Mouse (Mus musculus): Measurements from ENCODE around the gene Selenoh. TPM values are rescaled to one million over a fixed set of nuclear protein-coding genes. Genes with fewer than 3 reads are reported as not detected.

The Selenoh gene
- polyA plus RNA-seq, 1 experiment = 13.5 TPM

DNA sequence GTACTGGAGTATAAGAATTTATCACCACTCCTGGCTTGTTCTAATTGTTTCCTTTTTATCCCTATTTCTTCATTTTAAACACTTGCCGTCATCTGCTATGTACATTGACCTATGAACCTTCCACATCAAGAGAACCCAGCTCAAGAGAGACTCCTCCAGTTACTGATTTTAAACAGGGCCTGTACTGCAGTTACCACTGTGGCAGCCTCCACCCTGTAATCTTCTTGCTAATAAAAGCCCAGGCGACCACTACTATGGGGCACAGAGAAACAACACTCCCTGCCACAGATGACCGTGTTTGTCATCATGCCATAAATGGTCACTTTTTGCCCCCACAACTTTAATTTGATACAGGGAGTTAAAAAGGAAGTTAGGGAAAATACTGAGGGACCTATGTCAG lies 43.5 kb downstream of the Selenoh start:
- peaks cover 3% of the 10 kb centered on the region for H3K4me1 ChIP-seq (ENCODE audit: control insufficient read depth, insufficient read depth, low read length)
- H3K4me3 ChIP-seq (ENCODE audit: control insufficient read depth, low read depth, low read length) = no peak overlapping the region
- no peaks in the 10 kb centered on the region for H3K27me3 ChIP-seq (ENCODE audit: control insufficient read depth, insufficient read depth, low read length)
- no peak overlapping the region for H3K27ac ChIP-seq (ENCODE audit: control insufficient read depth, insufficient read depth, low read depth, low read length)
- H3K36me3 ChIP-seq (ENCODE audit: control insufficient read depth, insufficient read depth, low read length) = no peaks in the 10 kb centered on the region; the same call in 1 of the 2 replicates
- no peak for TF ChIP-seq CTCF (IDR thresholded peaks at IDR 0.05; ENCODE audit: control insufficient read depth, insufficient read depth, insufficient replicate concordance, low read depth, low read length)
- TF ChIP-seq POLR2A (IDR thresholded peaks at IDR 0.05; ENCODE audit: control insufficient read depth, low read depth, low read length) = no peak

DNA sequence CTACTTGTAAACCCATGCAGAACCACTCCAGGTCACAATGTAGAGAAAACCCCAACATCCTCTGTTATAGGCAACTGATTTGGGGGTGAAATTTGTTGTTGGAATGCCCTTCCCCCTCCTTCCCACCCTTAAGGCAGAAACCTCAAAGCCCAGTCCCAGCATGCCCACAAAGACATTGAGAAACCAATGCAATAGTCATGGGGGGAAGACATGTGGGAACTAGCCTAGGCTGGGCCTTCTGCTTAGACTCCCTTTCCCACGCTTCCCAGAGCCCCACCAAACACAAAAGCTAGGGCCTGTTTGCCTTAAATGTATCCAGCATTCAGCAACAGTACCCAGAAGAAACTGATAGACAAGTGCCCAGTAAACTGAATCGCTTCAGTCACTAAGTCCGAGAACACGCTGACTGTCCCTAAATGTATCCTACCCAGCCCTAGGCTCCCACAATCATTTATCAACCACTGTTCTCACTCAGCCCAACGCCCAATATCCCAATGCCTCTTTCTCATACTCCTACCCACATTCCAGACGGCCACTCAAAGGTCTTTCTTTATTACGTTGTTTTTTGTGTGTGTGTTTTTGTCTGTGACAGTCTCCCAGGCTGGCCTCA lies 44.1 kb downstream of the Selenoh start:
- peak overlapping the region; percentile 29; the same call in 1 of the 2 replicates for H3K27ac ChIP-seq (ENCODE audit: control insufficient read depth, insufficient read depth, low read depth, low read length)
- H3K27me3 ChIP-seq (ENCODE audit: control insufficient read depth, insufficient read depth, low read length) = no peaks in the 10 kb centered on the region
- H3K4me1 ChIP-seq (ENCODE audit: control insufficient read depth, insufficient read depth, low read length) = peaks cover 3% of the 10 kb centered on the region
- H3K4me3 ChIP-seq (ENCODE audit: control insufficient read depth, low read depth, low read length) = no peak overlapping the region
- no peaks in the 10 kb centered on the region; the same call in 1 of the 2 replicates for H3K36me3 ChIP-seq (ENCODE audit: control insufficient read depth, insufficient read depth, low read length)
- TF ChIP-seq POLR2A (IDR thresholded peaks at IDR 0.05; ENCODE audit: control insufficient read depth, low read depth, low read length) (no peak), CTCF (IDR thresholded peaks at IDR 0.05; ENCODE audit: control insufficient read depth, insufficient read depth, insufficient replicate concordance, low read depth, low read length) (no peak)

DNA sequence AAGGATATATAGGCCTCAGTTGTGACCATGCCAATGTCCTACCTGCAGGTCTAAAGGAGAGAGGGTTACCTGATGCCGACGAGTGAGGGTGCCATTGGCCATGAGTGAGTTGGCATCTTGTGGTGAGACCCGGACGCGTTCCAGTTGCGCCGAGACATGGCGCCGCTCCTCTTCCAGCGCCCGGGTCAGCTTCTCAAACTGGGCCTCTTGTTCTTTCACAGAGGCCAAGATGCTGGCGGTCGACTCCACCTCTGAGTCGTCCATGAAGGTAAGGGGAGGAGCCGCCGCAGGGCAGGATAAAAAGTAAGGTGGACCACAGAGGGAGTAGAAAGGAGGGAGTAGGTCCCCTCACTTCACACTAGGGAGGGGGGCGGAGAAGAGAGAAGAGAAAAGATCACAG lies 46.4 kb downstream of the Selenoh start:
- H3K4me1 ChIP-seq (ENCODE audit: control insufficient read depth, insufficient read depth, low read length) = peaks cover 3% of the 10 kb centered on the region
- no peaks in the 10 kb centered on the region for H3K27me3 ChIP-seq (ENCODE audit: control insufficient read depth, insufficient read depth, low read length)
- H3K36me3 ChIP-seq (ENCODE audit: control insufficient read depth, insufficient read depth, low read length) = peaks cover 2% of the 10 kb centered on the region
- no peak overlapping the region for H3K4me3 ChIP-seq (ENCODE audit: control insufficient read depth, low read depth, low read length)
- H3K27ac ChIP-seq (ENCODE audit: control insufficient read depth, insufficient read depth, low read depth, low read length) = peak overlapping the region; percentile 23
- TF ChIP-seq CTCF (IDR thresholded peaks at IDR 0.05; ENCODE audit: control insufficient read depth, insufficient read depth, insufficient replicate concordance, low read depth, low read length) = no peak

DNA sequence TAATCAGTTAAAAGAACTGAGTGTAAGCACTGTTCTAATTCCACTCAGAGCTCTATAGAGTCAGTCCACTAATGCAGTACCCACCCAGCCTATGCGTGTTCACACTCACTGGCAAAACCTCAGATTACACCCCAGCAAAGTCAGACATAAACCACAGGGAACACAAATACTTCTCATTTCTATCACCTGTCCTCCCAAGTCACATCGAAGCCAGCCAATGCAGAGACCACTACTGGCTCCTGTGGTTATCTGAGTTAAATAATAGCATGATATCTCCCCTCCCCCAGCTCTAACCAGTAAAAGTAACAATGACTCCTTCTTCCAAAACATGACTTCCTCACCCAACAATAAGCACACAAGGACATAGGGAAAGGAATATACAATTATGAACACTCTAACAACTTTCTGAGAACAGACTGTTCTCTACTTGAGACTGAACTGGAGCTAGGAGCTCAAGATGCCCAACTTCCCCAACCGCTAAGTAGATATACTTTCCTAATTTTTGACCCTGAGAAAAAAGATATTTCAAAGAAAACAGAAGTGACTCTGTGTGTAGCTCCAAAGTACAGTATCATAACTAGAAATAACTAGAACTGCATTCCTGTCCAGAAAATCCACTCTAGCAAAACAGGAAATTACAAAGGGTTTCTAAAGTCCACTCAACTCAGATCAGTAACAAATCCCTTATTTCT lies 47.0 kb downstream of the Selenoh start:
- no peak overlapping the region for H3K4me3 ChIP-seq (ENCODE audit: control insufficient read depth, low read depth, low read length)

DNA sequence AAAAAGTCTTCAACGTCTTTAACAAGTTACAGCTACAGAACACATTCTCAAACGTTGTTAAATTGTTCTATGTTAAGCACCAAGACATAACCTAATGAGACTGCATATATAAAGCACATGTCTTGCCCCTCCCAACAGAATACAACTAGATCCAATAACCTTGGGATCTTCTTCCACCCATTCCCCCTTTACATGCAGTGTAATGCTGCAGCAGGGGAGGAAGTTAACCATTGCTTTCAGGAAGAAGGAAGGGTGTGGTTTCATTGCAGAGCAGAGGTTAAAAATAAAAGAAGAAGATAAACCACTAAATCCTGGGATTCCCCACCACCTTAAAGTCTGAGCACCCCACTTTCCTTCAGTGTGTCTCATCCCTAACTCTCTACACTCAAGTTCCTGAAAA lies 47.9 kb downstream of the Selenoh start:
- TF ChIP-seq POLR2A (IDR thresholded peaks at IDR 0.05; ENCODE audit: control insufficient read depth, low read depth, low read length) (no peak), CTCF (IDR thresholded peaks at IDR 0.05; ENCODE audit: control insufficient read depth, insufficient read depth, insufficient replicate concordance, low read depth, low read length) (no peak)
- H3K4me3 ChIP-seq (ENCODE audit: control insufficient read depth, low read depth, low read length) = no peak overlapping the region
- peak overlapping the region; percentile 67 for H3K27ac ChIP-seq (ENCODE audit: control insufficient read depth, insufficient read depth, low read depth, low read length)
- H3K36me3 ChIP-seq (ENCODE audit: control insufficient read depth, insufficient read depth, low read length) = peaks cover 3% of the 10 kb centered on the region
- H3K27me3 ChIP-seq (ENCODE audit: control insufficient read depth, insufficient read depth, low read length) = no peaks in the 10 kb centered on the region
- H3K4me1 ChIP-seq (ENCODE audit: control insufficient read depth, insufficient read depth, low read length) = peaks cover 3% of the 10 kb centered on the region

More for the DNA sequence above, 47.0 kb downstream of the Selenoh start:
- Histone ChIP-seq H3K4me1 (ENCODE audit: control insufficient read depth, insufficient read depth, low read length) (peaks cover 3% of the 10 kb centered on the region), H3K27ac (ENCODE audit: control insufficient read depth, insufficient read depth, low read depth, low read length) (peak overlapping the region; percentile 58; the same call in 1 of the 2 replicates), H3K36me3 (ENCODE audit: control insufficient read depth, insufficient read depth, low read length) (peaks cover 3% of the 10 kb centered on the region), H3K27me3 (ENCODE audit: control insufficient read depth, insufficient read depth, low read length) (no peaks in the 10 kb centered on the region)
- no peak for TF ChIP-seq CTCF (IDR thresholded peaks at IDR 0.05; ENCODE audit: control insufficient read depth, insufficient read depth, insufficient replicate concordance, low read depth, low read length)
- TF ChIP-seq POLR2A (IDR thresholded peaks at IDR 0.05; ENCODE audit: control insufficient read depth, low read depth, low read length) = no peak

DNA sequence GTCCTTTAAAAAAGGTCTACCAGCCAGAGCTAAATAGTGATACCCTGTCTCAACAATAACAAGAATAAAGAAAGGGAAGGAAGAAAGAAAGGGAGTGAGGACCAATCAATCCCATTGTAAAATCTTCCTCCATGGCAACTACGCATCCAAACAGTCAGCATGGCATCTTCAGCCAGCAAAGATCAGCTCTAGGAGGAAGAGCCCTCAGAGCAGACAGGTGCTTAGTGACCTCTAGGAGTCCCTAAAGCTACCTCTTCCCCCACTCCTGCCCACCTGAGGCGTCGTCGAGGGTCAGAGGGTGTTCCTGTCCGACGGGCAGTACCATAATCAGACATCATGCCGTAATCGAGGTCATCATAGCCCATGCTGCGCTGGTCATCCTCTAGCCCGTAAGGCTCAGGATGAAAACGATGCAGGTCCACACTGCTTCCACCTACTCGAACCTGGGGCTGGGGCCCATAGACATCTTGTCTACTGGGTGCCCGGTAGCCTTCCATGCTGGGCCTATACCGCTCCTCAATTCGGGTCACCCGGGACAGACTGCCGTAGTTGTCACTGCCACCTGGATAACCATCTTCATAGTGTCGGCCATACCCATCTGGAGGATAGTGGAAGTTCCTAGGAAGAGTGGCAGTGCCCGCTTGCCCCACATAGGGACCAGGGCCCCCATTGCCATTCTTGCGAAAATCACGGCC lies 50.8 kb downstream of the Selenoh start:
- no peak overlapping the region for H3K27ac ChIP-seq (ENCODE audit: control insufficient read depth, insufficient read depth, low read depth, low read length)
- H3K36me3 ChIP-seq (ENCODE audit: control insufficient read depth, insufficient read depth, low read length) = peaks cover 5% of the 10 kb centered on the region
- H3K4me1 ChIP-seq (ENCODE audit: control insufficient read depth, insufficient read depth, low read length) = peaks cover 3% of the 10 kb centered on the region
- no peak overlapping the region for H3K4me3 ChIP-seq (ENCODE audit: control insufficient read depth, low read depth, low read length)
- TF ChIP-seq POLR2A (IDR thresholded peaks at IDR 0.05; ENCODE audit: control insufficient read depth, low read depth, low read length) = no peak
- TF ChIP-seq CTCF (IDR thresholded peaks at IDR 0.05; ENCODE audit: control insufficient read depth, insufficient read depth, insufficient replicate concordance, low read depth, low read length) = no peak
- H3K27me3 ChIP-seq (ENCODE audit: control insufficient read depth, insufficient read depth, low read length) = no peaks in the 10 kb centered on the region

Other genes starting within 250 kb of the Selenoh start
- 0.42 and 0.48 TPM in 2 replicates for gene Calcrl, start 245.4 kb downstream of the Selenoh start, polyA plus RNA-seq (2012; rRNA removed)
- 1.2 and 1.5 TPM in 2 replicates for gene Tfpi, start 194.0 kb downstream of the Selenoh start, polyA plus RNA-seq (2012; rRNA removed)
- 19.9 and 24.3 TPM in 2 replicates for gene Ctnnd1, start 20.0 kb downstream of the Selenoh start, polyA plus RNA-seq (2012; rRNA removed)
- 4.1 and 4.2 TPM in 2 replicates for gene Btbd18, start 11.7 kb downstream of the Selenoh start, polyA plus RNA-seq (2012; rRNA removed)
- not detected in 2 replicates for gene Gm28635, start 7.3 kb upstream of the Selenoh start, polyA plus RNA-seq (2012; rRNA removed)
- 11.8 and 14.3 TPM in 2 replicates for gene Med19, start 7.6 kb upstream of the Selenoh start, polyA plus RNA-seq (2012; rRNA removed)
- gene Tmx2, start 8.4 kb upstream of the Selenoh start, polyA plus RNA-seq (2012; rRNA removed) = 86.0 and 89.0 TPM in 2 replicates
- gene Zdhhc5, start 44.4 kb upstream of the Selenoh start, polyA plus RNA-seq (2012; rRNA removed) = 234 and 236 TPM in 2 replicates
- gene Clp1, start 56.6 kb upstream of the Selenoh start, polyA plus RNA-seq (2012; rRNA removed) = 27.6 and 32.8 TPM in 2 replicates
- gene Ypel4, start 63.3 kb upstream of the Selenoh start, polyA plus RNA-seq (2012; rRNA removed) = 13.6 and 14.8 TPM in 2 replicates
- gene Gm19426, start 72.9 kb upstream of the Selenoh start, polyA plus RNA-seq (2012; rRNA removed) = 0.21 and 0.26 TPM in 2 replicates
- 40.5 and 53.4 TPM in 2 replicates for gene Serping1, start 104.7 kb upstream of the Selenoh start, polyA plus RNA-seq (2012; rRNA removed)
- 2.2 and 2.3 TPM in 2 replicates for gene Ube2l6, start 128.1 kb upstream of the Selenoh start, polyA plus RNA-seq (2012; rRNA removed)
- 3.0 and 3.4 TPM in 2 replicates for gene Smtnl1, start 151.9 kb upstream of the Selenoh start, polyA plus RNA-seq (2012; rRNA removed)
- gene Timm10, start 156.2 kb upstream of the Selenoh start, polyA plus RNA-seq (2012; rRNA removed) = 23.3 and 28.5 TPM in 2 replicates
- gene Slc43a1, start 168.1 kb upstream of the Selenoh start, polyA plus RNA-seq (2012; rRNA removed) = 0.63 and 1.00 TPM in 2 replicates
- 2.4 and 2.7 TPM in 2 replicates for gene Rtn4rl2, start 215.9 kb upstream of the Selenoh start, polyA plus RNA-seq (2012; rRNA removed)